Mouse (Mus musculus) cerebellum, adult 2 months (tissue): ENCODE data around the gene Mlf2.

ENCODE experiments used
- CTCF ChIP-seq: fragments of 200-500 bp; IDR thresholded peaks from 2 replicates; pipeline ENCODE4 v1.5.1; 2011; ENCODE audit warnings: low read depth, mild to moderate bottlenecking, control low read depth, low read length, moderate library complexity, borderline replicate concordance; ENCODE audit not compliant: insufficient read depth
- POLR2A ChIP-seq: fragments of 200-500 bp; IDR thresholded peaks from 2 replicates; pipeline ENCODE4 v1.6.1; 2011; ENCODE audit warnings: low read length, control low read depth, borderline replicate concordance; ENCODE audit not compliant: insufficient read depth

- TF ChIP-seq CTCF (no peak), POLR2A (no peak)
These were observed 23.4 kb upstream of the Mlf2 start for GRCm38 (mm10) chr6:124907767-124908166.
